Mouse (Mus musculus): Measurements from ENCODE around the gene Emc9. TPM values are rescaled to one million over a fixed set of nuclear protein-coding genes. Genes with fewer than 3 reads are reported as not detected.
A peak's percentile ranks its signal among the peaks of the same experiment; 100 is the strongest.

Gene Emc9
- total RNA-seq, 2 experiments from 2014 or later: 2.6 TPM; not detected in 1

DNA sequence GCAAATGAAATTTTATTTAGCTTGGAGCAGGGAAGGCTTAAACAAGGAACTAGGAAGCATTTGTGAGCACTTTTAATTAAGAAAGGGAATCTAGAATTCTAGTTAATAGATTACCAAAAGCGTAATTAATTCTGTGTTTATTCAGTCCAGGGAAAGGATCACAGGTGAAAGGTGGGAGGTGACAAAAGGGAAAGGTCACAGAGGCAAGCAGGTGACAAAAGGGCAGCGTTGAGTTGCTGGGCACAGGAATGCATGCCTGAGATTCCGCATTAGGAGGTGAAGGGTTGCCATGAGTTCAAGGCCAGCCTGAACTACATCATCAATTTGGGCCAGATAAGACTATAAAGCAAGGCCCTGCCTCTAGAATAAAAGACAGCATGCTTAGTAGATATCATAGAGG, 17.6 kb downstream of the Emc9 start:
- ATAC-seq (replicated peaks; ENCODE audit: low FRiP score, poor library complexity, severe bottlenecking): no peak

- ATAC-seq (replicated peaks; ENCODE audit: low FRiP score, poor library complexity, severe bottlenecking): no peak
Measured at GRCm38 (mm10) chr14:55565748-55566147, 19.4 kb downstream of the Emc9 start.

DNA sequence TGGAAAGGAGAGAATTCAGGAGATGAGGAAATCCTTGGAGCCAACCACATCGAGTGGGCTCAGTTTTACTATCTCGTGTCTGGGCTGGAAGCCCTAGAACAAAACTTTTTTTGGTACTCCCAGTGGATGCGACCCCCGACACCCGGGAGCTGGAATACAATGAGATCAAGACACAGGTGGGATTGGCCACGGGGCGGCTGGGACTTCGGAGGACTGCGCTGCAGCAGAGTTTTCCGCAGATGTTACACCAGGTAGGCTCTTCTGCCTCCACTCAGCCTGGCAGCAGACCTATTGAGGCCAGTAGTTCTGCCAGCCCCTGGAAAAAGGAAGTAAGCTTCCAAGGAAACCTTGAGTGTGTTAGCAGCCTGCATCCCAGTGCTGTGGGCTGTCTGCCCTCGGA, 21.9 kb downstream of the Emc9 start:
- no peak for ATAC-seq (replicated peaks; ENCODE audit: low FRiP score, poor library complexity, severe bottlenecking)

DNA sequence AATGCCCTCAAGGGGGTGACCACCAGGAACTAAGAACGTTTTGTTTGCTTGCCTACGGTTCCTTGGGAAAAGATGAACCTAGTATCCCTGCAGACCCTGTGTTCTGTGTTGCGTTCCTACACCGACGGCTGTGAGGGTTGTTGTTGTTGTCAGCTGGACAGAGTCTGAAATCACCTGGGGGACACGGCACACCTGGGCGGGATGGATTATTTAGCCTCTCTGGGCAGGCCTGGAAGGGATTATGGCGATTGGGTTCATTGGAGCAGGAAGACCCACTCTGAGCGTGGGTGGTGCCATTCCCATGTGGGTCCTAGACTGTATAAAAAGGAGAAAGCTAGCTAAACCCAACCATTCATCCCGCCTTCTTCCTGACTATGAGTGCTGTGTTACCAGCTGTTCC, 23.2 kb downstream of the Emc9 start:
- ATAC-seq (replicated peaks; ENCODE audit: low FRiP score, poor library complexity, severe bottlenecking): no peak

DNA sequence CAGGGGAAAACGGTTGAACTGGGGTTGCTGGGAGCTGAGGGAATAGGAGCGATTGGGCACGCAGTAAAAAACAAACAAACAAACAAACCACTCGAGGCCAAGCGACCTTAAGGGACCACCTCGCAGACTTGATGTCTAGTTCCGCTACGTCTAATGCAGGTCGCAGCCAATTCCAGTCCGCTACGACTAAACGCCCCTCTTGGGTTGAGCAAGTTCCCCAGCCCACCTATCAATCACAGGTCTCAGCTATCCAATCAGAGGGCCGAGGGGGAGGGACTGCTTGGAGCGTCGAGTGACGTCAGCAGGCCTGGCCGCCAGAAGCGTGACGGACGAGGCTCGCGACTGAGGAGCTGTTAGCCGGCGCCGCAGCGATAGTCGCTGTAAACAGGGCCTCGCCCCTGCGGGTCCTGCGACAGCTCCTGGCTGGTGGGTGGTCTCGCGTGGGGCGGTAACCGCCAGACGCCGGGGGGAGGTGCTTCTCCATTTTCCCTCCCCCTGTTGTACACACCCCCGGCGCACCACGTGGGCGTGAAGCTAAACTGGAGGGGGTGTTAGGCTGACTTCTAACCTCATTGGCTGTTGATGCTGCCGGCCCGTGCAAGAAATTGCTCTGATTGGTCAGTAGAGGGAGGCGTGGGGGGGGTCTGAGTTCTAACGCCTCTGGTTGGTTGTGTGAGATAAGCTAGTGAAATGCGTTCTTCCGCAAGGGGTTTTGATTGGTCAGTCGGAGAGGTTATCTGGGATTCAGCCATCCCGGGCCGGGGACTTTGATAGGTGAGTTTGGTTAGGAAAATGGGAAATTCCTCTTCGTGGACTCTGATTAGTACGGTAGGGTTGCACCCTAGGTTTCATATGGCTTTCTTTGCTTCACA, 24.7 kb downstream of the Emc9 start, which contains the start of gene A730061H03Rik:
A730061H03Rik (minus strand) TSS at position 205 of the 872 bp plus-strand sequence.
- peak; percentile 84 for ATAC-seq (replicated peaks; ENCODE audit: low FRiP score, poor library complexity, severe bottlenecking)

- peak; percentile 76 for ATAC-seq (replicated peaks; ENCODE audit: low FRiP score, poor library complexity, severe bottlenecking)
Measured at GRCm38 (mm10) chr14:55559799-55560201, 25.3 kb downstream of the Emc9 start, which contains the start of gene Dcaf11. Dcaf11 (plus strand) TSS chr14:55560006.

- no peak for ATAC-seq (replicated peaks; ENCODE audit: low FRiP score, poor library complexity, severe bottlenecking)
Measured at GRCm38 (mm10) chr14:55558740-55559448, 26.2 kb downstream of the Emc9 start.

- ATAC-seq (replicated peaks; ENCODE audit: low FRiP score, poor library complexity, severe bottlenecking): no peak
Measured at GRCm38 (mm10) chr14:55557587-55557986, 27.5 kb downstream of the Emc9 start.

DNA sequence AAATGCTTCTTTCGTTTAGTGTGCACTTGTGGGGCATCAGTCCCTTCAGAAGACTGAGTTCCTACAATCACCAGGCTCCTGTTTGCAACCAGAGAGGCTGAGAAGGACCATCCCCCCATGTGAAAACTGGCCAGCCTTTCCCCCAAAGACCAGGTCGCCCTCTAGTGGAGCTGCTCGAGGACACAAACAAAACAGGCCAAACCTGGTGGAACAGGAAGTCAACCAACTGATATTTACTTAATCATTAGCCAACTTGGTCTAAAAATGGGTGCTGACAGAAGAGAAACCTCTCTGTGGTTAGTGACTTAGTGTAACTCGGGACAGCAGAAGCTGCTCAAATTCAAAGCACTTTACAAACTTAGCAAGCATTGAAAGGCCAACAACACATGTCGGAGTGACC, 28.1 kb downstream of the Emc9 start:
- ATAC-seq (replicated peaks; ENCODE audit: low FRiP score, poor library complexity, severe bottlenecking): no peak

DNA sequence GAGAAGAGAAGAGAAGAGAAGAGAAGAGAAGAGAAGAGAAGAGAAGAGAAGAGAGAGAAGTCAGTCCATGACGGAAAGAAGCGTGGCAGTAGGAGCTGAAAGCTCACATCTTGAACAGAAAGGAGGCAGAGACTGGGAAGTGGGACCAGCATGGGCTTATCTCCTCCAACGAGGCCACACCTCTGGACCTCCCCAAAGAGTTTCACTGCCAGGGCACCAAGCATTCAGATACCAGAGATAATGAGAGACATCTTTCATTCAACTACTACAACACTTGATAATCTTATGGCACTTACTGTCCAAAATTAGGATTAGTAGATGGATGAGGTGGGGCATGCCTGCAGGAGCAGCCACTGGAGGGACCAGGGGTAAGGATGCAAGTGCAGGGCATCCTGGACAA, 29.3 kb downstream of the Emc9 start:
- ATAC-seq (replicated peaks; ENCODE audit: low FRiP score, poor library complexity, severe bottlenecking): no peak

- ATAC-seq (replicated peaks; ENCODE audit: low FRiP score, poor library complexity, severe bottlenecking): no peak
Measured at GRCm38 (mm10) chr14:55554635-55555034, 30.5 kb downstream of the Emc9 start.

DNA sequence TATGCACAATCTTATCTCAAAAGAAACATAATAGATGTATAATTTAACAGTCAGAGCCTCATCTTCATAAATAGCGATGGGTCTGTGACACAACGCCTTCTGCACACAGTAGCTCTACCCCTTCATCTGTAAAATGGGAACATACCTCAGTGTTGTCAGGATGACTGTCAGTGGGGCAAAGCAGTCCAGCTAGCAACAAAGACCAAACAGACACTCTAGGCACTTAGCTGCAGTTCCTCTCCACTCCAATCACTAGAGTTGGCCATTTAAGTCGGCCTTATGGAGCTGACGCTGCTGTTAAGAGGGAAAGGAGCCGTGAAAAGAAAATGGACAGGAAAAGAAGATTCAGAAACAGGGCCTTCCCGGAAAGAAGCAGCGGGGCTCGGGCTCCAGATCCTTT, 33.3 kb downstream of the Emc9 start:
- no peak for ATAC-seq (replicated peaks; ENCODE audit: low FRiP score, poor library complexity, severe bottlenecking)

GRCm38 (mm10) chr14:55551347-55551746, 33.8 kb downstream of the Emc9 start:
- ATAC-seq (replicated peaks; ENCODE audit: low FRiP score, poor library complexity, severe bottlenecking): no peak

DNA sequence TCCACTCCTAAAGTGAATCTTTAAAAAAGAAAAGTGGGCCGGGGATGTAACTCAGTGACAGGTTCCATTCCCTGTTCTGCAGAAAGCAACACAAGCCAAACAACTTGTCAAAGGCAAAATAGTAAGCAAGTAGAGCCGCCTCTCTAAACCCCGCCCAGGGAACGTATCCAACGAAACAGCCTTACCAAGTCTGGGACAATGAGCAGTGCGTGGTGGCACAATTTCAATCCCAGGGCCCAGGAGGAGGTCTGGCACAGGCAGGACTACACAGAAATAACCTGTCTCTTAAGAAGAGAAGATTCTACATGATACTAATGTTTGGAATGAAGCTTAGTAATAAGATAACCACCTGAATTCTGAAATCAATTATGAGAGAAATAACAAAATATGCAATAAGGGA, 34.9 kb downstream of the Emc9 start:
- no peak for ATAC-seq (replicated peaks; ENCODE audit: low FRiP score, poor library complexity, severe bottlenecking)

GRCm38 (mm10) chr14:55544334-55544733, 40.8 kb downstream of the Emc9 start:
- no peak for ATAC-seq (replicated peaks; ENCODE audit: low FRiP score, poor library complexity, severe bottlenecking)

GRCm38 (mm10) chr14:55542268-55542667, 42.8 kb downstream of the Emc9 start:
- peak; percentile 78 for ATAC-seq (replicated peaks; ENCODE audit: low FRiP score, poor library complexity, severe bottlenecking)

DNA sequence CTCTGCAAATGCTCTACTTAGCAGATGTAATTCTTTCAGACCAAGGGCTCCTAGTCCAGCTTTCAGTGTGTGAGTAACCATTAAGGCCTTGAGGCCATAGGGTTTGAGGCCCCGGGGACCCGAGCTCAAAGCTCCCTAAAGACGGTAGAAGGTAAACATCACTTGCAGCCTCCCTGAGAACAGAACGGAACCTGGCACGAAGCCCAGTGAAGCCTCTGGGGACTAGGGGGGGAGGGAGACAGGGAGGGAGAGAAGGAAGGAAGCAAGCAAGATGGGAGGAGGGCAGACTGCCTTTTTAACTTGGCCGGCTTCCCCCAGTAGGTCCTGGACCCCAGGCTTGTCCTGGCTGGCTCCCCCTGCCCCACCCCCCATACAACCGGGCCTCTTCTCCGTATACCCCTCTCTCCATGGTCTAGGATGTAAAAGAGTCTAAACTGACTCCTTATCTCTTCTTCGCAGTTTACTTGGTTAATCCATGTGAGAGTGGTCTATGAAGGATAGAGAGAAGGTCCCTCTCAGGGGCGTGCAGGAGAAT, 44.2 kb downstream of the Emc9 start:
- ATAC-seq (replicated peaks; ENCODE audit: low FRiP score, poor library complexity, severe bottlenecking): peak; percentile 40

- peak; percentile 85 for ATAC-seq (replicated peaks; ENCODE audit: low FRiP score, poor library complexity, severe bottlenecking)
Measured at GRCm38 (mm10) chr14:55540067-55540786, 44.9 kb downstream of the Emc9 start, which contains the start of gene Pck2. Pck2 (plus strand) TSS chr14:55540266.

DNA sequence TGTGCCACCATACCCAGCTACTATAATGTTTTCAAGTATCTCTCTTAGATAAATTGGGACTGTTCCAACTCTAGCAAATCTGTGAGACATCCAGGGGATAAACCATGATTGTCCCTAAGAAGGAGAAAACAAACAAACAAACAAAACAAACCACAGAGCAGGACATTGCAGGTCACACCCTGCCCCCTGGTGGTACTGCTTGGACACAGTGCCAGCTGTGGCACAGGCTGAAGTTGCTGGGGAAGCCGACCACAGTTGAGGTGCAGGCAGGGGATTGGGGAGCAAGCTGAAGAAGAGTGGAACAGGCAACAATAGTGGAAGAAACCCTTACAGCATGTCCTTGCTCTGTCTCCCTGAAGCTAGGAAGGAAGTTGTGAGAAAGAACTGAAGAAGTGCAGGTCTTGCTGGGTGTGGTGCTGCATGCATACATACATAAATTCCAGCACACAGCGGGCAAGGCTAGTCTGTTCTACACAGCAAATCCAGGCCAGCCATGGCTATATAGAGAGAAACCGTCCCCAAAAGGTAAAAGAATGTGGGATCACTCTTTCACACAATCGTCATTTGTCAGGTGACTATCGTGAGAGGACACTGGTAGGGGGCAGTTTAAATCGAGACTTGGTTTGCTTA, 48.9 kb downstream of the Emc9 start:
- ATAC-seq (replicated peaks; ENCODE audit: low FRiP score, poor library complexity, severe bottlenecking): no peak

All from erythroblast, adult 5-6 weeks (primary cell).